Mouse (Mus musculus): ENCODE results near the gene Gm17542. TPM values are rescaled to one million over a fixed set of nuclear protein-coding genes. Genes with fewer than 3 reads are reported as not detected.

The Gm17542 gene
- total and polyA plus RNA-seq, 3 experiments, result not detected

DNA sequence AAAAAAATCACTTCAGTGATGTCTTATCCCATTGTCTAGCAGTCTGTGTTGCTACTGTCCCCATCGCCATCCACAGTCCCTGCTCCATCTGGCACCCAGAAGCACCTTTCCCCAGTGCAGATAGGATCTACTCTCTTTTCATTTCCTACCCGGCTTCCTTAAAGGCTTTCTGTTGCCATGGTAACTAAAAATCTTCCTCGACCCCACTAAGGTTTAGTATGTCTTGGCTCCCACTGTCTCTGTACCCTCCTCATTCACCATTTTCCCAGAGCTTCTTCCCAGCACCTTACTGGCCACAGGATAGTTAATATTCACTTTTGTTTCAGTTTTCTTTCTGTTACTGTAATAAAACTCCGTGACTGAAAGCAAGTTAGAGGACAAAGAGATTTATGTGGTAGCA lies 17.9 kb downstream of the Gm17542 start:
- no peaks in the 10 kb centered on the region for H3K9me3 ChIP-seq (replicated peaks; ENCODE audit: insufficient read depth, low read length)
- no peaks in the 10 kb centered on the region for H3K79me2 ChIP-seq (ENCODE audit: control insufficient read depth, insufficient read depth, low read length, poor library complexity)
- H3K36me3 ChIP-seq (ENCODE audit: control insufficient read depth in 1 of 2, insufficient read depth in 2 of 2, low read length in 2 of 2), result no peaks in the 10 kb centered on the region
- no peaks in the 10 kb centered on the region for H3K4me1 ChIP-seq (ENCODE audit: control insufficient read depth in 1 of 2, insufficient read depth in 2 of 2, low read length in 2 of 2)
- H3K4me3 ChIP-seq (ENCODE audit: control insufficient read depth in 1 of 2, insufficient read depth in 1 of 2, low read depth in 2 of 2, low read length in 2 of 2), result no peak overlapping the region
- no peaks in the 10 kb centered on the region for H3K27me3 ChIP-seq (ENCODE audit: control insufficient read depth in 1 of 2, insufficient read depth in 2 of 2, low read length in 2 of 2)
- H3K27ac ChIP-seq (ENCODE audit: control insufficient read depth, low read depth, low read length), result no peak overlapping the region
- DNase-seq (ENCODE audit: low read depth, low spot score), result no peak
- no peak overlapping the region for H3K9ac ChIP-seq (ENCODE audit: control insufficient read depth, low read depth, low read length, poor library complexity, severe bottlenecking)
- TF ChIP-seq SIN3A (IDR thresholded peaks at IDR 0.05; ENCODE audit: low read length), result no peak
- no peak for TF ChIP-seq RAD21 (IDR thresholded peaks at IDR 0.05; ENCODE audit: low read depth, low read length)
- no peak for TF ChIP-seq GATA1 (IDR thresholded peaks at IDR 0.05; ENCODE audit: low read depth, low read length)
- TF ChIP-seq GABPA (IDR thresholded peaks at IDR 0.05; ENCODE audit: low read depth, low read length), result no peak
- no peak for TF ChIP-seq BHLHE40 (IDR thresholded peaks at IDR 0.05; ENCODE audit: borderline replicate concordance, low read depth, low read length)
- no peak for TF ChIP-seq USF1 (IDR thresholded peaks at IDR 0.05; ENCODE audit: low read depth, low read length)
- no peak for TF ChIP-seq ZMIZ1 (IDR thresholded peaks at IDR 0.05; ENCODE audit: low read depth, low read length)
- TF ChIP-seq KAT2A (conservative IDR thresholded peaks at IDR 0.05; ENCODE audit: low read depth, low read length), result no peak
- TF ChIP-seq CHD1 (IDR thresholded peaks at IDR 0.05; ENCODE audit: low read depth, low read length), result no peak
- TF ChIP-seq ETS1 (IDR thresholded peaks at IDR 0.05; ENCODE audit: low read depth, low read length), result no peak
- no peak for TF ChIP-seq POLR2AphosphoS2 (IDR thresholded peaks at IDR 0.05; ENCODE audit: low read length)
- TF ChIP-seq MAX (IDR thresholded peaks at IDR 0.05; ENCODE audit: low read length), result no peak
- no peak for TF ChIP-seq HCFC1 (IDR thresholded peaks at IDR 0.05; ENCODE audit: low read depth, low read length)
- TF ChIP-seq MAZ (IDR thresholded peaks at IDR 0.05; ENCODE audit: low read depth, low read length), result no peak

- no peaks in the 10 kb centered on the region for H3K27me3 ChIP-seq (ENCODE audit: control insufficient read depth in 1 of 2, insufficient read depth in 2 of 2, low read length in 2 of 2)
- H3K79me2 ChIP-seq (ENCODE audit: control insufficient read depth, insufficient read depth, low read length, poor library complexity), result no peaks in the 10 kb centered on the region
- DNase-seq (ENCODE audit: low read depth, low spot score), result no peak
- H3K36me3 ChIP-seq (ENCODE audit: control insufficient read depth in 1 of 2, insufficient read depth in 2 of 2, low read length in 2 of 2), result no peaks in the 10 kb centered on the region
- H3K27ac ChIP-seq (ENCODE audit: control insufficient read depth, low read depth, low read length), result no peak overlapping the region
- TF ChIP-seq KAT2A (conservative IDR thresholded peaks at IDR 0.05; ENCODE audit: low read depth, low read length) (no peak), MAX (IDR thresholded peaks at IDR 0.05; ENCODE audit: low read length) (no peak), POLR2AphosphoS5 (IDR thresholded peaks at IDR 0.05; ENCODE audit: borderline replicate concordance, low read depth, low read length) (no peak), UBTF (IDR thresholded peaks at IDR 0.05; ENCODE audit: borderline replicate concordance, insufficient read depth, low read depth, low read length) (no peak), MAZ (IDR thresholded peaks at IDR 0.05; ENCODE audit: low read depth, low read length) (no peak), ZKSCAN1 (IDR thresholded peaks at IDR 0.05; ENCODE audit: low read depth, low read length) (no peak), TCF12 (IDR thresholded peaks at IDR 0.05; ENCODE audit: low read depth, low read length) (no peak), TBP (IDR thresholded peaks at IDR 0.05; ENCODE audit: low read depth, low read length) (no peak), CHD2 (IDR thresholded peaks at IDR 0.05; ENCODE audit: low read length) (no peak)
- H3K9ac ChIP-seq (ENCODE audit: control insufficient read depth, low read depth, low read length, poor library complexity, severe bottlenecking), result no peak overlapping the region
- H3K4me1 ChIP-seq (ENCODE audit: control insufficient read depth in 1 of 2, insufficient read depth in 2 of 2, low read length in 2 of 2), result no peaks in the 10 kb centered on the region
- H3K4me3 ChIP-seq (ENCODE audit: control insufficient read depth in 1 of 2, insufficient read depth in 1 of 2, low read depth in 2 of 2, low read length in 2 of 2), result no peak overlapping the region
- H3K9me3 ChIP-seq (replicated peaks; ENCODE audit: insufficient read depth, low read length), result no peaks in the 10 kb centered on the region
Measured at GRCm38 (mm10) chr10:58698955-58699354, 19.1 kb downstream of the Gm17542 start.
